Mouse (Mus musculus) intestine, embryonic 14.5 days (tissue): ENCODE measurements around the gene Defb15. TPM values are rescaled to one million over a fixed set of nuclear protein-coding genes. Genes with fewer than 3 reads are reported as not detected.

Experiments
- polyA plus RNA-seq: library from polyadenylated mRNA; unstranded; fragments of >200 nt; fragmentation: Nextera tagmentation; extraction: Ambion mirVana; gene quantifications from 2 replicates; pipeline ENCODE4 v1.2.1, GENCODE M21; 2014

Gene Defb15
- polyA plus RNA-seq, 1 experiment from 2014 or later: not detected

Other genes with a start within 250 kb of the Defb15 start
- not detected in 2 replicates for gene AY761184, start 229.1 kb downstream of the Defb15 start, polyA plus RNA-seq
- 17.4 and 19.0 TPM in 2 replicates for gene Defa24, start 198.2 kb downstream of the Defb15 start, polyA plus RNA-seq
- not detected in 2 replicates for gene Defb50, start 109.2 kb downstream of the Defb15 start, polyA plus RNA-seq
- gene Defb2, start 92.8 kb downstream of the Defb15 start, polyA plus RNA-seq: not detected in 2 replicates
- gene Defb10, start 73.8 kb downstream of the Defb15 start, polyA plus RNA-seq: not detected in 2 replicates
- not detected in 2 replicates for gene Defb9, start 47.3 kb downstream of the Defb15 start, polyA plus RNA-seq
- not detected in 2 replicates for gene Defb11, start 26.3 kb downstream of the Defb15 start, polyA plus RNA-seq
- gene Defb35, start 5.6 kb upstream of the Defb15 start, polyA plus RNA-seq: not detected in 2 replicates
- gene Defb13, start 14.1 kb upstream of the Defb15 start, polyA plus RNA-seq: not detected in 2 replicates
- gene Fam90a1a, start 26.0 kb upstream of the Defb15 start, polyA plus RNA-seq: not detected in 2 replicates
- gene Ccdc70, start 37.1 kb upstream of the Defb15 start, polyA plus RNA-seq: not detected in 2 replicates
- 3.9 and 4.1 TPM in 2 replicates for gene Atp7b, start 127.6 kb upstream of the Defb15 start, polyA plus RNA-seq
- 30.2 and 30.6 TPM in 2 replicates for gene Alg11, start 128.0 kb upstream of the Defb15 start, polyA plus RNA-seq
- gene Nek5, start 192.3 kb upstream of the Defb15 start, polyA plus RNA-seq: 0.12 and 0.24 TPM in 2 replicates
- 4.4 and 5.6 TPM in 2 replicates for gene Nek3, start 233.7 kb upstream of the Defb15 start, polyA plus RNA-seq